Mouse (Mus musculus) megakaryocyte, embryonic 14.5 days (primary cell): ENCODE measurements around the gene Phf1. TPM values are rescaled to one million over a fixed set of nuclear protein-coding genes. Genes with fewer than 3 reads are reported as not detected.

Experiments
- H3K27me3 ChIP-seq: replicated peaks from 2 replicates; pipeline ENCODE3; 2012; ENCODE audit warnings: inconsistent platforms
- H3K36me3 ChIP-seq: replicated peaks from 2 replicates; pipeline ENCODE3; 2012; ENCODE audit warnings: low read length, inconsistent platforms, mixed read lengths
- H3K4me1 ChIP-seq: 2 replicates; pipeline ENCODE4 v1.6.1; 2012; ENCODE audit warnings: inconsistent platforms
- H3K4me3 ChIP-seq: replicated peaks from 2 replicates; pipeline ENCODE3; 2012; ENCODE audit warnings: moderate library complexity, mild to moderate bottlenecking, inconsistent platforms
- H3K9me3 ChIP-seq: 2 replicates; pipeline ENCODE4 v1.6.1; 2012; ENCODE audit warnings: inconsistent platforms
- FLI1 ChIP-seq: IDR thresholded peaks from 2 replicates; pipeline ENCODE4 v1.6.1; 2012; ENCODE audit warnings: low read length, inconsistent platforms, mixed read lengths
- GATA1 ChIP-seq: IDR thresholded peaks from 3 replicates; pipeline ENCODE4 v1.6.1; 2012; ENCODE audit warnings: mixed read lengths, low read length, inconsistent platforms, borderline replicate concordance
- polyA plus RNA-seq: library from polyadenylated mRNA; stranded (reverse); fragments of >175 nt; gene quantifications from 2 replicates; pipeline ENCODE4 v1.2.3, GENCODE M21; 2012; ENCODE audit warnings: low replicate concordance; ENCODE audit not compliant: insufficient read depth

The Phf1 gene
- polyA plus RNA-seq, 1 experiment: 31.7 TPM

DNA sequence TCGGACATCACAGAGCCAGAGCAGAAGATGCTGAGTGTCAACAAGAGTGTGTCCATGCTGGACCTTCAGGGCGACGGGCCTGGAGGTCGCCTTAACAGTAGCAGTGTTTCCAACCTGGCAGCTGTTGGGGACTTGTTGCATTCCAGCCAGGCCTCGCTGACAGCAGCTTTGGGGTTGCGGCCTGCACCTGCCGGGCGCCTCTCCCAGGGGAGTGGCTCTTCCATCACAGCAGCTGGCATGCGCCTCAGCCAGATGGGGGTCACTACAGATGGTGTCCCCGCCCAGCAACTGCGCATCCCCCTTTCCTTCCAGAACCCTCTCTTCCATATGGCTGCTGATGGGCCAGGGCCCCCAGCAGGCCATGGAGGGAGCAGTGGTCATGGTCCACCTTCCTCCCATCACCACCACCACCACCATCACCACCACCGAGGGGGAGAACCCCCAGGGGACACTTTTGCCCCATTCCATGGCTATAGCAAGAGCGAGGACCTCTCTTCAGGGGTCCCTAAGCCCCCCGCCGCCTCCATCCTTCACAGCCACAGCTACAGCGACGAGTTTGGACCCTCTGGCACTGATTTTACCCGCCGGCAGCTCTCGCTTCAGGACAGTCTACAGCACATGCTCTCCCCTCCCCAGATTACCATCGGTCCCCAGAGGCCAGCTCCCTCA, 28.9 kb downstream of the Phf1 start:
- no peak for TF ChIP-seq GATA1
- no peak for TF ChIP-seq FLI1
- Histone ChIP-seq H3K27me3 (peaks cover 21% of the 10 kb centered on the region), H3K4me1 (peaks cover 60% of the 10 kb centered on the region), H3K4me3 (no peak overlapping the region), H3K36me3 (peaks cover 58% of the 10 kb centered on the region), H3K9me3 (no peaks in the 10 kb centered on the region)

DNA sequence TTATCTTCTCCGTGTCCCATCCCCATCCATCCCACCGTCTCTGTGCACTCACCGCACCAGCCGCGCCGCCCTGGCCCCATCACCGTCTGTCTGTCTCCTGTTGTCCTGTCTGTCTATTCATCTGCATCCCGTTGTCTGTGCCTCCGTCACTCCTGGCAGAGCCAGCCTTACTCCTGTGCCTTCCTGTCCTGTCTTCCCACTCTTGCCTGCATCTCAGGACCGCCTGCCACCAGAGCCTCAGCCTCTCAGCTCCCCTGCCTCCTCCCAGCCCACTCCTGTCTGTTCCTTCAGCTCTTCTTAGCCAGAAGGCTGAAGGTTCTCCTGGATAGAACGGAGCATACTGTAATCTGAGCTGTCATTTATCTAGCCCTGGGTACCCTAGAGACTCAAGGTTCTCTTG, 34.1 kb downstream of the Phf1 start:
- Histone ChIP-seq H3K27me3 (peaks cover 10% of the 10 kb centered on the region), H3K4me1 (peaks cover 47% of the 10 kb centered on the region), H3K36me3 (peaks cover 30% of the 10 kb centered on the region), H3K4me3 (no peak overlapping the region), H3K9me3 (no peaks in the 10 kb centered on the region)
- TF ChIP-seq FLI1 (no peak), GATA1 (no peak)

DNA sequence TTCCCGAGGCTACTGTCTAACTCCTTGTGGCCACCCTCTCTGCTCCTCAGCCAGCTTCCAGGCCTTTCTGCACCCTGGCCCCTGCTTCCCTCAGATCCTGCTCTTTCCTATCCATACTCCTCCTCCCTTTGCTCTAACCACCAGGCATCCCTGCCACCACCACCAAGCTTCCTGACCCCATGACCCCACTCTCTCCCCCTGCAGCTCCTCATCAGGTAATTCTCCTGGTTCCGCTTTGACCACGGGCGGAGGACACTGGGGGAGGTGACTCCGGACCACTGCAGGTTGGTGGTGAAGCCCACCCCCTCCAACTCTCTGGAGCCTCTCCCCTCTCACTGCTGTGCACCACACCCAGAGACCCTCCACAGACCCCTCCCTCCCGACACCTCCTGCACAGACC, 34.6 kb downstream of the Phf1 start:
- Histone ChIP-seq H3K27me3 (peaks cover 10% of the 10 kb centered on the region), H3K4me3 (no peak overlapping the region), H3K4me1 (peaks cover 51% of the 10 kb centered on the region), H3K36me3 (peaks cover 28% of the 10 kb centered on the region), H3K9me3 (no peaks in the 10 kb centered on the region)
- no peak for TF ChIP-seq FLI1
- TF ChIP-seq GATA1: no peak

DNA sequence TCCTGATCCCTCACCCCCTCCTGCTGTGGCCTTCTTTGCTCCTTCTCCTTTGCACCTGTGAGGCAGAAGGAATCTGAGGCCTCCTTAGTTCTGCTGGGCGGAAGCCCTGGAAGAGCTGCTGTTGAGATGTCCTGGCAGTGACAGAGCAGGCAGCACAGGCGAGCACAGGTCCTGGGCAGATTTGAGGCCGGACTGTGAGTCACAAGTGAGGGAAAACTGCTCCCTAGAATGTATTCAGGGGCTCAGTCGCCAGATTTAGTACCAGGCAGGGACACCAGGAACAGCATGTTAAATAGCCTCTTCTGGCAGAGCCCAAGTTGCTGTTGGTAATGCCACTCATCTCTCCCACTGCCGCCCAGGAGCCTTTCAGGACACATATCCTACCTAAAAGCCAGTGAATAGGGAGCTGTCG, 35.4 kb downstream of the Phf1 start:
- Histone ChIP-seq H3K36me3 (peaks cover 21% of the 10 kb centered on the region), H3K4me3 (no peak overlapping the region)
- no peak for TF ChIP-seq FLI1
- TF ChIP-seq GATA1: no peak

DNA sequence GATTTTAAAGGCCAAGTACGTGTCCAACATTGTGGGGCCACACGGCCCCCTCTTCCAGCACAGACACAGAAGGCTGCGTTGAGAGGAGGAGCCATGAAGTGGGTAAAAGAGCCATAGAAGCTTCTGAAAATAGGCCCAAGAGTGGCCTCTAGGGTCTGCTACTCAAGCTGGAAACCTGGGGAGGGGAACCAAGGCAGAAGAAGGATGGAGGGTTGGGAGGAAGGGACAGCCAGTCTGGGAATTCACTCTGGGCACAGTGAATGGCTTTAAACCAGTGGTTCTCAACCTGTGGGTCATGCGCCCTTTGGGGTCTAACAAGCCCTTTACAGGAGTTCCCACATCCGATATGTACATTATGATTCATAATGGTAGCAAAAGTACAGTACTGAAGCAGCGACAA, 36.4 kb downstream of the Phf1 start:
- TF ChIP-seq FLI1 (no peak), GATA1 (no peak)
- Histone ChIP-seq H3K27me3 (peaks cover 7% of the 10 kb centered on the region), H3K36me3 (peaks cover 20% of the 10 kb centered on the region), H3K4me3 (no peak overlapping the region), H3K4me1 (peaks cover 60% of the 10 kb centered on the region), H3K9me3 (no peaks in the 10 kb centered on the region)

More for the DNA sequence above, 35.4 kb downstream of the Phf1 start:
- Histone ChIP-seq H3K4me1 (peaks cover 51% of the 10 kb centered on the region), H3K9me3 (no peaks in the 10 kb centered on the region), H3K27me3 (peaks cover 7% of the 10 kb centered on the region)

DNA sequence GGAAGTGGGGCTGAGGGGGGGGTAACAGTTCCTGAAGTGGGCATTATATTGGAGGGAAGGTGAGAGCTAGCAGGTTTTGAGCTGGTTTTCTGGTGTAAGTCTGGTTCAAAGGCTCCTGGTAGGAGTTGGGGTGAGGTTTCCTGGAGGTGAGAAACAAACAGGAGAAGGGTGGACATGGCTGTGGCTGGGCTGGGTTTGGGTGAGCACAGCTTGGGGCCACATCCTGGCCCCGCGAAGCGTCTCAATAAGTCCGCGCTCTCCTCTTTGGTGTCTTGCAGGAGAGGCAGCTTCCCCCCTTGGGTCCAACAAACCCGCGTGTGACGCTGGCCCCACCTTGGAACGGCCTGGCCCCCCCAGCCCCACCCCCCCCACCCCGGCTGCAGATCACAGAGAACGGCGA, 37.4 kb downstream of the Phf1 start:
- Histone ChIP-seq H3K36me3 (peaks cover 26% of the 10 kb centered on the region), H3K4me1 (peaks cover 60% of the 10 kb centered on the region), H3K27me3 (peaks cover 7% of the 10 kb centered on the region), H3K4me3 (peak overlapping the region; percentile 8), H3K9me3 (no peaks in the 10 kb centered on the region)
- no peak for TF ChIP-seq FLI1
- no peak for TF ChIP-seq GATA1

DNA sequence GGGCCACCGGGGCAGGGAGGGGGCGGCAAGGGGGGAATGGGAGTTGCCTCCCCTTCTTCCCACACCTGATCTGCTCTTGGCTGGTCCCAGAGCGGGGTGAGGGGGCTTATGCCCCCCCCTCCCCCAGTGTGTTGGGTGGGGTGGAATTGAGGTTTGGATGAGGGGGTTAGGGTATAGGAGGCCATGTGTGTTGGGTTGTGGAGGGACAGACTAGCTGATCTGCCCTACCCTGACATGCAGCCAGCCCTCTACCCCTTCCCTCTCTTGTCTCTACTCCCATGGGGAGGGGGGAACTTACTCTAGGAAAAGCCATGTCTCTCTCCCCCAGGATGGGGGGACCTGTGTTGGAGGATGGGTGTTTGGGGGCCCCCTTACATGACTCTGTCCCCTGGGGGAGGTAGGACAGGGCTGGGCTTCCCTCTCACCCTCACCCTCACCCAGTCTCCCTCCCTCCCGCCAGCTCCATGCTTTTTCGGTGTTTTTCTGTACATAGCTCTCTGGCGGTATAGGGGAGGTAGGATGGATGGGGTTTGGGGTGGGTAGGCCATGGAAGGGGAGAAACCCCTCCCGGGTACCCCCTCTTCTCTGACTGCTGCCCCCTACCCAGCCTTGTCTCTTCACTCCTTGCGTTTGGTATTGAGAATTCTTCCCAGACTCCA, 38.5 kb downstream of the Phf1 start:
- H3K4me1 ChIP-seq: peaks cover 65% of the 10 kb centered on the region
- H3K36me3 ChIP-seq: peaks cover 38% of the 10 kb centered on the region
- H3K4me3 ChIP-seq: peak overlapping the region; percentile 38
- peaks cover 7% of the 10 kb centered on the region for H3K27me3 ChIP-seq
- TF ChIP-seq GATA1 (no peak), FLI1 (no peak)
- no peaks in the 10 kb centered on the region for H3K9me3 ChIP-seq

DNA sequence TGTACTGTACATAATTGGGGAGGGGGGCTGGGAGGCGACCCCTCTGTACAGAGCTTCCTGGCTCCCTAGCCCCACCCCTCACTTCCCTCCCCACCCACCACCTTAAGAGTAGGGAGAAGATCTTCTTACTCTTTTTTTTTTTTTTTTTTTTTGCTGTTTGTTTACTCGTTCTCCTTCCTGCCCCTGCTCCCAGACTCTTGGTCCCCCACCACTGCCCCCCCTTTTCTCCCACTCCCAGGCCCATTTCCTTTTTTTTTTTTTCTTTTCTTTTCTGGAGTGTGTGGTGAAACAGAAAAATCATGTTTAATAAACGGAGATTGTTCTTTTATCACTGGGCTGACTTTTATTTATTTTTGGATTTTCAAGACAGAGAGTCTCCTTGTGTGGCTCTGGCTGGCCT, 39.3 kb downstream of the Phf1 start:
- peaks cover 69% of the 10 kb centered on the region for H3K4me1 ChIP-seq

DNA sequence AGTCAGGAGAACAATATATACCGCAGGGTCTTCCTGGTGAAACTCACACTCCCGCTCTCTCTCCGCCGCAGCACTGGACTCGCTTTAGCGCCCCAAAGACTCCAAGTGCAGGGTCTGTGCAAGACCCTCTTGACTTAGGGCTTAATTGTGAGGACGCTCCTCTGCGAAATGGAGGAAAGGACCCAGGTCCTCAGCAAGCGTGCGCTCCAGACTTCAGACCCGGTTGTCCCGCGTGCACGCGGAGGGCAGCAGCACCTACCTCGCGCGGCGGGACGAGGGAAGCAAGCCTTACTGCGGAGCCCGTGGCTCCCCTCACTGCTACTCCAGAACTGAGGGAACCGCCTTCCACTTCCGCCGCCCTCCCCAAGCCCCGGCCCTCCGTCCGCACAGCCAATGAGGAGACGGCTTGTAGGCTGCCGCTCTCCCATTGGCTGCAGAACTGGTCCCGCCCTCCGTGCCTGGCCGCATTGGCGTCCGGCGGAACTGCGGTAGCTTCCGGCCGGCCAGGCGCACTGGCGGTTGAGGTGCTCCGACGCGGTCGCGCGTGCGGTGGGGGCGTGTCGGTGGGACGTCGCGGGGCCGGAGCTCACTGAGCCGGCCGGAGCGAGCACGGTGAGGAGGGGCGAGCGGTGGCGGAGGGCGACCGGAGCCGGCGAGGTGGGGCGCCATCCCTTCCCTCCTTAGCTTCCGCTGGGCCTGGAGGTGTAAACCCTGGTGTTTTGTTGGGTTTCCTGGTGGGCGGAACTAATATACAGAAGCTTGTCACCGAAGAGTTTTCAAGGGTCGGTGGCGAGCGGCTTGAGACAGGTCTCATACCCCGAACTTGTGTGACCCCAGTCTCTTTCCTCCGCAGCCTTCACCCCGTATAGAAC, 40.1 kb downstream of the Phf1 start, which contains the start of gene Zbtb9:
Zbtb9 (plus strand) TSS at position 465 of the 872 bp plus-strand sequence.
- peak within 1 kb of the TSS; percentile 99 for H3K4me3 ChIP-seq
- H3K36me3 ChIP-seq: peaks cover 41% of the 10 kb centered on the region
- H3K27me3 ChIP-seq: peaks cover 1% of the 10 kb centered on the region
- H3K9me3 ChIP-seq: no peaks in the 10 kb centered on the region
- peaks cover 68% of the 10 kb centered on the region for H3K4me1 ChIP-seq
- TF ChIP-seq GATA1 (no peak), FLI1 (peak; percentile 83)

More for the DNA sequence above, 39.3 kb downstream of the Phf1 start:
- Histone ChIP-seq H3K9me3 (no peaks in the 10 kb centered on the region), H3K4me3 (peak overlapping the region; percentile 99), H3K27me3 (peaks cover 3% of the 10 kb centered on the region), H3K36me3 (peaks cover 40% of the 10 kb centered on the region)
- TF ChIP-seq FLI1: no peak
- TF ChIP-seq GATA1: no peak
